Mouse (Mus musculus): Measurements from ENCODE around the gene Trim34a. TPM values are rescaled to one million over a fixed set of nuclear protein-coding genes. Genes with fewer than 3 reads are reported as not detected.
"Not testable (repeated sequence)": the region's sequence is repeated elsewhere in the genome, so short reads cannot be mapped to it uniquely, and the experiment has no call there.

The Trim34a gene
- total and polyA plus RNA-seq, 3 experiments = 0.25 to 8.6 (median 4.9) TPM

DNA sequence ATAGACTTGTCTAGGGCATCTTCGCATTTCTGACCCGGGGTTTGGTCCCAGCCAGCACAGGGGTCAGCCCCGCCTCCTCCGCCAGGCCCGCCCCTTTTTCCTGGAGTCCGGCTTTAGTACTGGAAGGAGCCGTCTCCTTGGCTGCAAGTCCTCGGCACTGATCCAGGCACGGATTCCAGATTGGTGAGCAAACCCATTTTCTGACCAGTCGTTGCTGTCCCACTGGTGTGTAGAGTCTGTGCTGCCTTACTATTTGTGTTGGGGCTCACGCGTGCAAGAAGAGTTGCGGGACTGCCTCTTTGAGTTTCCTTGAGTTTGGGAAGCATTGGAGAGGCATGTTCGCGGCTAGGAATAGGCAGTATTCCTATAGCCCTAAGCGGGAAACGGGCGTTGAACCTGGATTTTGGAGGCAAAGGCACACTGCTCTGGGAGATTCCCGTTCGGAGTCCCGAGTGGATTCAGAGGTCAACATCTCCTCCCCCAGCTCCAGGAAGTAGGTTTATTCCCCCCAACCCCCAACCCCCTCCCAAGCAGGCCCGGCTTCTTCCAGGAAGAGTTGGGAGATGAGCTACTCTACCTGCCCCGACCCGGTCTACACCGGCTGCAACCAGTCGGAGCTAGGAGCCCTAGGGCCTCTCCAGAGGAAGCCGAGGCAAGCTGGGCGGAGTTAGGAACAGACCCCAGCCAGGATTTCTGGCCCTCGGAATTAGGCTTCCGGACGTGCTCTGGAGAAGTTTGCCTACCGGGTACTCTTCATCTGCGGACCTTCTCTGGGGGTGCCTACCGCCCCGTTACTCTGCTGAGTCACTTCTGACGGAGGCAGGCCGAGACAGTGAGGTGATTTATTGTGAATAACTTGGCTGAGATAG is 25.3 kb upstream of the Trim34a start, which contains the start of gene Trim6:
TSS of gene Trim6 (plus strand) at position 93 of the 869 bp plus-strand sequence.
- Histone ChIP-seq H3K4me1 (ENCODE audit: insufficient read depth, low read depth, low read length) (0 out of 2 replicates have a peak, but pooled peaks cover 2% of the 10 kb centered on the region), H3K36me3 (replicated peaks) (no peaks in the 10 kb centered on the region), H3K9me3 (replicated peaks) (no peaks in the 10 kb centered on the region), H3K27me3 (ENCODE audit: insufficient read depth, low read length) (peaks cover 25% of the 10 kb centered on the region), H3K4me3 (ENCODE audit: low read depth, low read length) (no peak within 1 kb of the TSS)
- TF ChIP-seq POLR2AphosphoS5 (IDR thresholded peaks at IDR 0.05; ENCODE audit: insufficient replicate concordance, low read depth, low read length) (no peak), TAL1 (conservative IDR thresholded peaks at IDR 0.05; ENCODE audit: low read depth, low read length) (no peak), GATA2 (IDR thresholded peaks at IDR 0.05; ENCODE audit: borderline replicate concordance, low read depth, low read length) (no peak), CTCF (IDR thresholded peaks at IDR 0.05; ENCODE audit: low read depth, low read length) (no peak), GATA1 (IDR thresholded peaks at IDR 0.05; ENCODE audit: borderline replicate concordance, low read length) (no peak)
- DNase-seq (ENCODE audit: low spot score) = no peak
- ATAC-seq (ENCODE audit: extremely low read depth, insufficient number of reproducible peaks, low FRiP score, poor library complexity, severe bottlenecking) = no peak

DNA sequence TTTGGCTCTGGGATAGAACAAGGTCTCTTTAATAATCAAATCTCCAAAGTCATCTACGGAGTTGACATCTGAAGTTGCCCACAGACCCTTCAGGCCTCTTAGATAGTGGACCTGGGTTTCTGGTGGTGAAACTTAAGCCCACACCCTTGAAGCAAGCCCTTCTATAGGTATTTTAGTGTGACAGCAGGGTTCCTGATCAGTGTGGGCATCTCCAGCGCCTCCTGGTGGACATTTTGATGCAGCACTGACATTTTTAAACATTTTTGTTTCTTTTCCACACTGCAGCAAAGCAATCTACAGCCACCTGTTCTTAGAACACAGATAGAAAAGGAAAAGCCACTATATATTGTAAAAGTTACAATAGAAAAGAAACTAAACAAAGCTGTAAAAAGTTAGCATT is 13.1 kb upstream of the Trim34a start:
- H3K36me3 ChIP-seq (replicated peaks) = no peaks in the 10 kb centered on the region
- H3K9me3 ChIP-seq (replicated peaks) = no peaks in the 10 kb centered on the region
- peaks cover 18% of the 10 kb centered on the region for H3K27me3 ChIP-seq (ENCODE audit: insufficient read depth, low read length)
- TF ChIP-seq POLR2AphosphoS5 (IDR thresholded peaks at IDR 0.05; ENCODE audit: insufficient replicate concordance, low read depth, low read length) (no peak), CTCF (IDR thresholded peaks at IDR 0.05; ENCODE audit: low read depth, low read length) (peak; percentile 51), GATA2 (IDR thresholded peaks at IDR 0.05; ENCODE audit: borderline replicate concordance, low read depth, low read length) (no peak), TAL1 (conservative IDR thresholded peaks at IDR 0.05; ENCODE audit: low read depth, low read length) (no peak), GATA1 (IDR thresholded peaks at IDR 0.05; ENCODE audit: borderline replicate concordance, low read length) (no peak)
- peak; percentile 40 for ATAC-seq (ENCODE audit: extremely low read depth, insufficient number of reproducible peaks, low FRiP score, poor library complexity, severe bottlenecking)
- H3K4me1 ChIP-seq (ENCODE audit: insufficient read depth, low read depth, low read length) = no peaks in the 10 kb centered on the region
- DNase-seq (ENCODE audit: low spot score) = no peak
- no peak overlapping the region for H3K4me3 ChIP-seq (ENCODE audit: low read depth, low read length)

DNA sequence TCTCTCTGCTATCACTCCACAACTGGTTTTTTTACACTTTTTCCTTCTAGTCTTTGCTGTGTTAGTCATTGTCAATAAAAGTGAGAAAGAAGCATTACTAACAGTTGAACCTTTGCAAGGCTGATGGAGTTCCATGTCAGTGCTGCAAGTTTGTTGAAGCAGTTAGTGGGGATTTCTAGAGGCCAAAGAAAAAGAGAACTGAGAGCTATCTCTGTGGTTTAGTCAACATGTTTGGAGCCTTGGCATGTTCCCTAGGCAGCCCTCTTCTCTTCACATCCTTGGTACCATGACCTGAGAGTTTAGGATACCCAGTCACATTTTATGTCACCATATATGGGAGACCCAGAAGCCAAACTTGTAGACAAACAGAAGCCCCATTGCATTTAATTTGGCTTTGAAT is 3.4 kb upstream of the Trim34a start:
- DNase-seq (ENCODE audit: low spot score) (no peak), ATAC-seq (ENCODE audit: extremely low read depth, insufficient number of reproducible peaks, low FRiP score, poor library complexity, severe bottlenecking) (no peak)
- no peak overlapping the region for H3K4me3 ChIP-seq (ENCODE audit: low read depth, low read length)
- no peak for TF ChIP-seq TAL1 (conservative IDR thresholded peaks at IDR 0.05; ENCODE audit: low read depth, low read length)
- no peak for TF ChIP-seq CTCF (IDR thresholded peaks at IDR 0.05; ENCODE audit: low read depth, low read length)
- no peak for TF ChIP-seq POLR2AphosphoS5 (IDR thresholded peaks at IDR 0.05; ENCODE audit: insufficient replicate concordance, low read depth, low read length)
- TF ChIP-seq GATA1 (IDR thresholded peaks at IDR 0.05; ENCODE audit: borderline replicate concordance, low read length) = no peak
- TF ChIP-seq GATA2 (IDR thresholded peaks at IDR 0.05; ENCODE audit: borderline replicate concordance, low read depth, low read length) = no peak
- H3K4me1 ChIP-seq (ENCODE audit: insufficient read depth, low read depth, low read length) = peaks cover 8% of the 10 kb centered on the region
- no peaks in the 10 kb centered on the region for H3K36me3 ChIP-seq (replicated peaks)
- no peaks in the 10 kb centered on the region for H3K27me3 ChIP-seq (ENCODE audit: insufficient read depth, low read length)
- no peaks in the 10 kb centered on the region for H3K9me3 ChIP-seq (replicated peaks)

DNA sequence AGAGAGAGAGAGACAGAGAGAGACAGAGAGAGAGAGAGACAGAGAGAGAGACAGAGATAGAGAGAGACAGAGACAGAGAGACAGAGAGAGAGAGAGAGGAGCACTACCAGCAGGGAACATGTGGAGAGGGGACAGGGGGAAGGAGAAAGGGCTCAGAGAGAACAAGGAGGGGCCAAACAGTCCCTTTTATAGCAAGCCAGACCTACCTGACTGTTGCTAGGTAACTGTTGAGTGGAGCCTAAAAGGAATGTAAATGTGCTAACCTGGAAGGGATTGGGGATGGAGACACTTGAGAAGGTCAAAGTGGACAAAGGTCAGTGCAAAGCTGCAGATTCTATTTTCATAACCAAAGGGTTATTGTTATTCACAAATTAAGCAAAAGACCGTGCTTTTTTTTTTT is 641 bp upstream of the Trim34a start:
- H3K4me3 ChIP-seq (ENCODE audit: low read depth, low read length) = no peak overlapping the region; the same call in 1 of the 2 replicates
- DNase-seq (ENCODE audit: low spot score) (no peak), ATAC-seq (ENCODE audit: extremely low read depth, insufficient number of reproducible peaks, low FRiP score, poor library complexity, severe bottlenecking) (no peak)
- peaks cover 12% of the 10 kb centered on the region for H3K4me1 ChIP-seq (ENCODE audit: insufficient read depth, low read depth, low read length)
- no peaks in the 10 kb centered on the region for H3K36me3 ChIP-seq (replicated peaks)
- TF ChIP-seq POLR2AphosphoS5 (IDR thresholded peaks at IDR 0.05; ENCODE audit: insufficient replicate concordance, low read depth, low read length) (no peak), GATA1 (IDR thresholded peaks at IDR 0.05; ENCODE audit: borderline replicate concordance, low read length) (no peak), GATA2 (IDR thresholded peaks at IDR 0.05; ENCODE audit: borderline replicate concordance, low read depth, low read length) (no peak), TAL1 (conservative IDR thresholded peaks at IDR 0.05; ENCODE audit: low read depth, low read length) (no peak)
- no peaks in the 10 kb centered on the region for H3K9me3 ChIP-seq (replicated peaks)
- no peaks in the 10 kb centered on the region for H3K27me3 ChIP-seq (ENCODE audit: insufficient read depth, low read length)

DNA sequence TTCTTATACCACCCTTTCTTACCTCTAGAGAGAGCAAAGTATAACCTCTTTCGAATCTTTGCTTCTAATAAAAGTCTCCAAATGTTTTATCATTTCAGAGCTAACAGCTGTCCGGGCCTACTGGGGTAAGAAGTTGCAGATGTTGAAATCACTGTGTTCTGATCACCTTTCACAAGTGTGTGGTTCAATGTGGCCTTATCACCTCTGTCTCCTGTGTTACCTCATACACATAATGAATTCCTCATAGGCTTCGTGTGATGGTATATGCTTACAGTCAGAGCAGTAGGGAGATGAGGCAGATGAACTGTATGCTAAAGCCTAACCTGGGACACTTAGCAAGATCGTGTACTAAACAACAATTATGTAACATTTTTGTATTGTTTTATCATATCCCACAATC is 16.1 kb downstream of the Trim34a start:
- not testable (repeated sequence) for DNase-seq (ENCODE audit: low spot score); H3K9me3 ChIP-seq (replicated peaks); H3K27me3 ChIP-seq (ENCODE audit: insufficient read depth, low read length); H3K36me3 ChIP-seq (replicated peaks); H3K4me3 ChIP-seq (ENCODE audit: low read depth, low read length); H3K4me1 ChIP-seq (ENCODE audit: insufficient read depth, low read depth, low read length); ATAC-seq (ENCODE audit: extremely low read depth, insufficient number of reproducible peaks, low FRiP score, poor library complexity, severe bottlenecking)

DNA sequence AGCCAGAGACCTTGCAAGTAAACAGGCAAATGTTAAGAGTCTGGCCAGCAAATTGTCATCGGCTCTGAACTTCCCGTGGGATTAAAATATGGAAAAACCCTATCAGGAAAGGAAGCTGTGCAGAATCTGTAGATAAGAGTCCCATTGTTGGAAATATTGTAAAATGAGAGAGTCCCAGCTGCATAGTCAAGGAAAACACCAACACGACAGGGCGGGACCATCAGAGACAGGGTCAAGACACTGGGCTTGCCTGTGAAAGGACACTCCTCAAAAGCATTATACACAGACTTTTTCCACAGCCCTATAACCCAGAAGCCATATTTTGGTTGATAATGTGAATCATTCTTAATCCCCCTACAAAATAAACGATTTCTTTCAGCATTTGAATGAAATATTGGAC is 21.1 kb downstream of the Trim34a start:
- not testable (repeated sequence) for H3K27me3 ChIP-seq (ENCODE audit: insufficient read depth, low read length); H3K4me1 ChIP-seq (ENCODE audit: insufficient read depth, low read depth, low read length); H3K36me3 ChIP-seq (replicated peaks); H3K9me3 ChIP-seq (replicated peaks); ATAC-seq (ENCODE audit: extremely low read depth, insufficient number of reproducible peaks, low FRiP score, poor library complexity, severe bottlenecking); H3K4me3 ChIP-seq (ENCODE audit: low read depth, low read length); DNase-seq (ENCODE audit: low spot score)

DNA sequence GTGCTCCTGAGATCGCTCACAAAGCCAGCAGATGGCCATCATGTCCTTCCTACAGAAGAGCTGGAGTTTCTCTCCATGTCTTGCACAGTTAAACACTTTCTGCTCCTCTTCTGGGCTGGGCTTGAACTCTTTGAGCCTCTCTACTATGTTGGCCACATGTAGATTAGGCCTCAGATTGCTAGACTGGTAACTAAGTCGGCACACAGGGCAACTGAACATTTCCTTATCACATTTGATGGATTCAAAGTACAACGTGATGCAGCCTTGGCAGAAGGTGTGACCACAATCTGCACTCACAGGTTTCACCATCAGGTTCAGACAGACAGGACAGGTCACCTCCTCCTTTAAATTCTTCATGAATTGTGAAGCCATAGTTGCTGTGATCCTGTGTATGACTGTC is 35.1 kb downstream of the Trim34a start:
- not testable (repeated sequence) for H3K4me1 ChIP-seq (ENCODE audit: insufficient read depth, low read depth, low read length); H3K36me3 ChIP-seq (replicated peaks); H3K9me3 ChIP-seq (replicated peaks); ATAC-seq (ENCODE audit: extremely low read depth, insufficient number of reproducible peaks, low FRiP score, poor library complexity, severe bottlenecking); DNase-seq (ENCODE audit: low spot score); H3K4me3 ChIP-seq (ENCODE audit: low read depth, low read length); H3K27me3 ChIP-seq (ENCODE audit: insufficient read depth, low read length)

DNA sequence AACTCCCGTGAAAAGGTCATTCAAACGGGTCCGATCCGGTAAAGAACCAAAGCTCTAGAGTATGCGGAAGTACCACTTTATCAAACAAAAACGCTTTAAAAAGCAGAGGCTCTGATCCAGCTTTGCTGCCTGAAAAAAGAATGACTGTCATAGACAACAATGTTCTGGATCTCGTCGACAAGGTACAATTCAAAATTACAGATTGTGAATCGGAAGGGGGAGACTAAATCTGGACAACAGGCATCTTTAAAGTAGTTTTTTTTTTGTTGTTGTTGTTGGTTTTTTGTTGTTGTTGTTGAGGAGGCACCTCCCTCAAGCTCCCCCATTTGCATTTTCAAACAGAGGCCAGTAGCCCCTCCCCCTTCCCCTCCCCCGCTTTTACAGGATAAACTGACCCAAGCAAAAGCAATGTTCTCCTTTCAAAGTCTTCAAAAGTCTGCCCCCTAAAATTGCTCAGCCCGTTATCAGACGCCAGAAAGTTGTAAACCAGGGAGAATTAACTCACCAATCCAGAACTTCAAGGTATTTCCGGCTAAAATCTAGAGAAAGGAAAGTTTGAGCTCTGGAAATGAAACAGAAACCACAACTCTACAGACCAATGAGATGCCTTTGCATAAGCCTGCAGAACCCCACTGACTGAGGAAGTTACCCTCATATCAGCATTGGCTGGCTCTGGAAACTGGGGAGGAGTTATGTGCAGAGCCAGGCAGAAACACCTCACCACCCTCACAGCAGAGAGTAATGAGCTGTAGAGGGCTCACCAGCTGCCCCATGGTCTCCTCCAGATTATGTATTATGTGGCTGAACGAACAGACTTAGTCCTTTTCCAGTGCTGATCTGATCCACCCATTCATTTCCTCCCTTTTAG is 43.6 kb downstream of the Trim34a start, which contains the start of gene Trim5:
TSS of gene Trim5 (minus strand) at position 519 of the 868 bp plus-strand sequence.
- DNase-seq (ENCODE audit: low spot score); H3K9me3 ChIP-seq (replicated peaks); H3K36me3 ChIP-seq (replicated peaks); H3K27me3 ChIP-seq (ENCODE audit: insufficient read depth, low read length); H3K4me1 ChIP-seq (ENCODE audit: insufficient read depth, low read depth, low read length); ATAC-seq (ENCODE audit: extremely low read depth, insufficient number of reproducible peaks, low FRiP score, poor library complexity, severe bottlenecking); H3K4me3 ChIP-seq (ENCODE audit: low read depth, low read length): not testable (repeated sequence)

Measured in G1E (cell line).